Mouse (Mus musculus) heart, postnatal 0 days (tissue): ENCODE results near the gene Tmem94.

Experiments
- CTCF ChIP-seq: IDR thresholded peaks from 2 replicates; pipeline ENCODE4 v1.5.1; 2016; ENCODE audit warnings: antibody characterized with exemption, control low read depth, low read depth
- EP300 ChIP-seq: IDR thresholded peaks from 2 replicates; pipeline ENCODE4 v1.6.1; 2016; ENCODE audit warnings: antibody characterized with exemption, low read depth

DNA sequence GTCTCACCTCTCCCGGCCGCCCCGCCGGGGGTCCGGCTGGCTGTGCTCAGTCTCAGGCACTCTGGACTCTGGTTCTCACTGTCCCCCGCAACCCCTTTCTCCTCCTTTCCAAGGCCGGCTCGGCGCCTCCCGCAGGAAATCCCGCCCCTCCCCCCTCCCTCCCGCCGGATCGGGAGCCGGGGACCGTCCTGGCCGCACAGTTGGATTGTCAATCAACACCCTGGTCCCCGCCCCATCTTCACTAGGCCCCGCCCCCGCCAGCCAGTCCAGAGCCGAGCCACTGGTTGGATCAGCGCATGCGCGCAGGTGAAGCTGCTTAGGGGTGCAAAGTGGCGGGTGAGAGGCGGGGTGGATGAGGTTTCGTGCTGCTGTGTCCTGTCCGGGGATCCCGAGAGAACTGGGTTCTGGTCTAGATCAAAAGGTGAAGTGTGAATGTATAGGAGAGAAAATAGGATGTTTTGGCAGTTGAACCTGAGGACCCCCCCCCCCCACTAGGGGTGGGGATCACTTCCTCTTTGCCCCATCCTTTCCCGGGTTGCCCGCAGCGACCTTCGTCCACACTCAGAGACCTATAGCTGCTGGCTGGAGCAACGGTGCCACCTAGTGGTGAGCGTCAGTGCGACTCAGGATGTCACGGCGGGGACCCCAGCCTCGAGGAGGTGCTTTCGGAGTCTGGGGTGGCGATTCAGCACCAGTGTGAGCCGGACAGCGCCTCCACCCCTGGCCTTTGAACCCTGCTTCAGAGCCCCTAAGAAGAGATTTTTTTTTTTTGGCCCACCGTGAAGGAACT is 48.5 kb downstream of the Tmem94 start, which contains the start of gene Caskin2:
- TF ChIP-seq CTCF (peak; percentile 99), EP300 (peak; percentile 61)
